Mouse (Mus musculus) 3134 (cell line): ENCODE measurements around the gene Tfap2d.

Experiments
- DNase-seq: peaks from one replicate; pipeline ENCODE4 v3.0.0-alpha.2; 2011; ENCODE audit warnings: low spot score; ENCODE audit not compliant: insufficient read length; ENCODE audit errors: extremely low read depth

The Tfap2d gene

GRCm38 (mm10) chr1:19210215-19211032 is 107.6 kb downstream of the Tfap2d start:
- DNase-seq = no peak

- no peak for DNase-seq
Observed at GRCm38 (mm10) chr1:19211033-19211405, 108.2 kb downstream of the Tfap2d start.

- DNase-seq = no peak
Observed at GRCm38 (mm10) chr1:19211546-19212154, 108.8 kb downstream of the Tfap2d start.

GRCm38 (mm10) chr1:19212691-19213090 is 109.9 kb downstream of the Tfap2d start:
- no peak for DNase-seq

GRCm38 (mm10) chr1:19213171-19213570 is 110.3 kb downstream of the Tfap2d start:
- DNase-seq = no peak

- no peak for DNase-seq
Observed at GRCm38 (mm10) chr1:19213851-19214395, 111.1 kb downstream of the Tfap2d start.
